Mouse (Mus musculus) lung, postnatal 0 days (tissue): ENCODE measurements around the gene Zfpm1.

Experiments used
- CTCF ChIP-seq: IDR thresholded peaks from 2 replicates; pipeline ENCODE4 v1.5.1; 2016; ENCODE audit warnings: antibody characterized with exemption, mild to moderate bottlenecking
- EP300 ChIP-seq: IDR thresholded peaks from 2 replicates; pipeline ENCODE4 v1.6.1; 2016; ENCODE audit warnings: antibody characterized with exemption, mild to moderate bottlenecking, control low read depth

DNA sequence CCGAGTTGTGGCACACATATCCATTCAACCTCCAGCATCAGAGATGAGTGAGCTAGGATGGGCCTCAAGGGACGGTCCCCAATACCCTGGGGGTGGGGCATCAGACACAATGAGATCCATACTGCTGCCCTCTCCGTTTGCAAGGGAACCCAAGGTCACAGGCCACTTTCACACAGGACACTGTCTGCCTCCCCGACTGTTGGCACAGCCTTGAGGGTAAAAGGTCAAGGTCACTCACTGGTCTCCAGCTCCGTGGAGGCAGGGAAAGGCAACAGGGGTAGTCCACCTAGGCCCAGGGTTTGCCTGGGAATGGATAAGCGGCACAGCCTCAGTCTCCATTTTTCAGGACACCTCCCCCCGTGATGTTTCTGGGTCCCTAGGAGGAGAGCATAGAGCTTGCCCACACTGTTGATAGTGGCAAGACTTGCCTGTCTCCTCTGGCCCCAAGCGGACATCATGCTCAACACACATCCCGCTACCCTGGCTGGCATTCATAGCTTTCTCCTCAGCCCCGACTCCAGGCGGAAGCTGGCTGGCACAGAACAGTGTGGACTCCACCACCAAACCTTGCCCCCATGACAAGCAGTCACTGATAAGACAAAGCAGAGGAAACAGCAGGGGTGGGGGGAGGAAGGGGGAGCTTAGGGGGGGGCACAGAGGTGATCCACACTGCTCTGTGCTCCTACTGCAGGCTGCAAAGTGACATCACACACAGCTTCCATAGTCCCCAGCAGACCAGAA is 7.1 kb upstream of the Zfpm1 start:
- no peak for TF ChIP-seq EP300
- no peak for TF ChIP-seq CTCF
